Mouse (Mus musculus) lung, embryonic 16.5 days (tissue): ENCODE data around the gene Prdm10. TPM values are rescaled to one million over a fixed set of nuclear protein-coding genes. Genes with fewer than 3 reads are reported as not detected.
A peak's percentile ranks its signal among the peaks of the same experiment; 100 is the strongest.

Source experiments
- ATAC-seq: fragments of 200-750 bp; cut with Nextera tagmentation; 2 replicates; pipeline ENCODE4 v1.8.0; 2017; ENCODE audit warnings: low read depth, mild to moderate bottlenecking, moderate library complexity
- H3K27ac ChIP-seq: fragments of 300-500 bp; sonication (generic); 2 replicates; pipeline ENCODE4 v1.5.1; 2014; ENCODE audit warnings: mild to moderate bottlenecking, control low read depth, low read length
- H3K27me3 ChIP-seq: fragments of 300-500 bp; sonication (generic); 2 replicates; pipeline ENCODE4 v1.6.1; 2014; ENCODE audit warnings: low read depth, low read length, mixed read lengths; ENCODE audit not compliant: control insufficient read depth, insufficient read depth
- H3K36me3 ChIP-seq: fragments of 300-500 bp; sonication (generic); 2 replicates; pipeline ENCODE4 v1.6.1; 2014; ENCODE audit warnings: low read length; ENCODE audit not compliant: control insufficient read depth, insufficient read depth
- H3K4me1 ChIP-seq: fragments of 300-500 bp; sonication (generic); replicated peaks from 2 replicates; pipeline ENCODE4 v1.6.1; 2014; ENCODE audit warnings: low read length, mixed read lengths; ENCODE audit not compliant: control insufficient read depth, insufficient read depth
- H3K4me2 ChIP-seq: fragments of 300-500 bp; sonication (generic); 2 replicates; pipeline ENCODE4 v1.6.1; 2014; ENCODE audit warnings: low read depth, low read length, control low read depth
- H3K4me3 ChIP-seq: fragments of 300-500 bp; sonication (generic); 2 replicates; pipeline ENCODE4 v1.5.1; 2014; ENCODE audit warnings: mild to moderate bottlenecking, low read length, control low read depth
- H3K9ac ChIP-seq: fragments of 300-500 bp; sonication (generic); 2 replicates; pipeline ENCODE4 v1.6.1; 2014; ENCODE audit warnings: low read length, control low read depth
- H3K9me3 ChIP-seq: fragments of 300-500 bp; sonication (generic); 2 replicates; pipeline ENCODE4 v1.6.1; 2016; ENCODE audit warnings: low read length; ENCODE audit not compliant: control insufficient read depth
- WGBS: fragments of 180-500 bp; shearing (Covaris S2); extraction: QIAGEN DNeasy Blood & Tissue Kit; methylation state at CpG from one replicate; pipeline ENCODE4 v1.1.7; 2014; 5-methylcytosine and 5-hydroxymethylcytosine counted together
- polyA plus RNA-seq: library from polyadenylated mRNA; unstranded; fragments of >200 nt; fragmentation: Nextera tagmentation; extraction: Ambion mirVana; gene quantifications from 2 replicates; pipeline ENCODE4 v1.2.1, GENCODE M21; 2015

Prdm10 gene
- polyA plus RNA-seq, 1 experiment from 2014 or later, result 4.8 TPM

- Histone ChIP-seq H3K4me2 (peak overlapping the region; percentile 71), H3K36me3 (no peaks in the 10 kb centered on the region), H3K4me1 (peaks cover 15% of the 10 kb centered on the region; the same call in 1 of the 2 replicates), H3K9ac (peak overlapping the region; percentile 97), H3K27me3 (no peaks in the 10 kb centered on the region), H3K4me3 (peak overlapping the region; percentile 76), H3K9me3 (no peaks in the 10 kb centered on the region), H3K27ac (peak overlapping the region; percentile 98)
- peak; percentile 75 for ATAC-seq
- under 1% methylated on average over 25 of the region's 25 CpGs for WGBS
Observed at GRCm38 (mm10) chr9:31279885-31280365, 413 bp upstream of the Prdm10 start.

GRCm38 (mm10) chr9:31281011-31281662 is 799 bp downstream of the Prdm10 start:
- Histone ChIP-seq H3K27ac (peak overlapping the region; percentile 98), H3K4me2 (peak overlapping the region; percentile 70), H3K9me3 (no peaks in the 10 kb centered on the region), H3K4me1 (peaks cover 15% of the 10 kb centered on the region; the same call in 1 of the 2 replicates), H3K27me3 (no peaks in the 10 kb centered on the region), H3K36me3 (no peaks in the 10 kb centered on the region), H3K4me3 (peak overlapping the region; percentile 76), H3K9ac (peak overlapping the region; percentile 97)
- under 1% methylated on average over 50 of the region's 63 CpGs for WGBS
- peak; percentile 77 for ATAC-seq

- peak overlapping the region; percentile 76 for H3K4me3 ChIP-seq
- H3K36me3 ChIP-seq, result no peaks in the 10 kb centered on the region
- H3K27me3 ChIP-seq, result no peaks in the 10 kb centered on the region
- H3K9ac ChIP-seq, result peak overlapping the region; percentile 97
- no peak for ATAC-seq
- H3K4me1 ChIP-seq, result peaks cover 15% of the 10 kb centered on the region; the same call in 1 of the 2 replicates
- H3K4me2 ChIP-seq, result peak overlapping the region; percentile 70
- H3K27ac ChIP-seq, result peak overlapping the region; percentile 98
- H3K9me3 ChIP-seq, result no peaks in the 10 kb centered on the region
- WGBS, result 2% methylated on average over 11 of the region's 11 CpGs
Observed at GRCm38 (mm10) chr9:31281663-31282015, 1.3 kb downstream of the Prdm10 start.

GRCm38 (mm10) chr9:31282536-31282935 is 2.2 kb downstream of the Prdm10 start:
- Histone ChIP-seq H3K36me3 (no peaks in the 10 kb centered on the region), H3K4me2 (no peak overlapping the region), H3K27me3 (no peaks in the 10 kb centered on the region), H3K9ac (no peak overlapping the region), H3K4me3 (no peak overlapping the region), H3K4me1 (peaks cover 15% of the 10 kb centered on the region; the same call in 1 of the 2 replicates), H3K27ac (no peak overlapping the region), H3K9me3 (no peaks in the 10 kb centered on the region)
- WGBS, result 47% methylated on average over 4 of the region's 4 CpGs
- ATAC-seq, result no peak

GRCm38 (mm10) chr9:31283044-31283443 is 2.7 kb downstream of the Prdm10 start:
- no peak for ATAC-seq
- Histone ChIP-seq H3K36me3 (no peaks in the 10 kb centered on the region), H3K4me2 (no peak overlapping the region), H3K9ac (no peak overlapping the region), H3K27ac (no peak overlapping the region), H3K4me3 (no peak overlapping the region), H3K27me3 (no peaks in the 10 kb centered on the region), H3K9me3 (no peaks in the 10 kb centered on the region), H3K4me1 (peaks cover 15% of the 10 kb centered on the region; the same call in 1 of the 2 replicates)
- WGBS, result 86% methylated on average over 4 of the region's 4 CpGs

GRCm38 (mm10) chr9:31283911-31284310 is 3.6 kb downstream of the Prdm10 start:
- Histone ChIP-seq H3K36me3 (no peaks in the 10 kb centered on the region), H3K27me3 (no peaks in the 10 kb centered on the region), H3K27ac (no peak overlapping the region), H3K4me1 (peaks cover 12% of the 10 kb centered on the region; the same call in 1 of the 2 replicates), H3K4me3 (no peak overlapping the region), H3K9me3 (no peaks in the 10 kb centered on the region), H3K4me2 (no peak overlapping the region), H3K9ac (no peak overlapping the region)
- no peak for ATAC-seq
- WGBS, result 79% methylated on average over 3 of the region's 3 CpGs

GRCm38 (mm10) chr9:31290201-31290862 is 10.0 kb downstream of the Prdm10 start:
- 68% methylated on average over 14 of the region's 14 CpGs for WGBS
- no peaks in the 10 kb centered on the region for H3K36me3 ChIP-seq
- H3K4me1 ChIP-seq, result no peaks in the 10 kb centered on the region; the same call in 1 of the 2 replicates
- H3K27ac ChIP-seq, result no peak overlapping the region; the same call in 1 of the 2 replicates
- no peak overlapping the region for H3K4me2 ChIP-seq
- H3K9ac ChIP-seq, result no peak overlapping the region
- H3K9me3 ChIP-seq, result no peaks in the 10 kb centered on the region
- H3K27me3 ChIP-seq, result no peaks in the 10 kb centered on the region
- ATAC-seq, result 0 out of 2 replicates have a peak, but pooled peaks have one; percentile 34
- no peak overlapping the region for H3K4me3 ChIP-seq

GRCm38 (mm10) chr9:31291978-31292377 is 11.6 kb downstream of the Prdm10 start:
- WGBS, result 69% methylated on average over 4 of the region's 4 CpGs
- no peaks in the 10 kb centered on the region for H3K27me3 ChIP-seq
- H3K4me1 ChIP-seq, result no peaks in the 10 kb centered on the region; the same call in 1 of the 2 replicates
- no peak overlapping the region for H3K27ac ChIP-seq
- H3K9me3 ChIP-seq, result no peaks in the 10 kb centered on the region
- H3K4me3 ChIP-seq, result no peak overlapping the region
- no peaks in the 10 kb centered on the region for H3K36me3 ChIP-seq
- H3K9ac ChIP-seq, result no peak overlapping the region
- ATAC-seq, result no peak
- H3K4me2 ChIP-seq, result no peak overlapping the region

GRCm38 (mm10) chr9:31293208-31293607 is 12.9 kb downstream of the Prdm10 start:
- ATAC-seq, result no peak

More at GRCm38 (mm10) chr9:31293208-31293607, 12.9 kb downstream of the Prdm10 start:
- Histone ChIP-seq H3K4me2 (no peak overlapping the region), H3K27me3 (no peaks in the 10 kb centered on the region), H3K4me3 (no peak overlapping the region), H3K9me3 (no peaks in the 10 kb centered on the region), H3K36me3 (no peaks in the 10 kb centered on the region), H3K27ac (no peak overlapping the region), H3K4me1 (no peaks in the 10 kb centered on the region; the same call in 1 of the 2 replicates), H3K9ac (no peak overlapping the region)
- 80% methylated on average over 2 of the region's 2 CpGs for WGBS
